Comparison of ENCODE assay signal across 12 mouse cellular contexts in genomic region chr1:185062103-185062502, GRCm38 (mm10).
"Had no signal": no experiment of that assay in that cellular context is flagged by ENCODE, and none has a peak within 500 bp of the region (broad histone marks: within the 10 kb centered on the region; RNA-seq: fewer than 3 reads in every experiment).

No protein-coding gene starts in this region.

- ATAC-seq: intestine, postnatal 0 days; liver, embryonic 12.5 days had no signal

- H3K27ac ChIP-seq: left cerebral cortex, adult 2 months; limb, embryonic 10.5 days; liver, embryonic 12.5 days; neural tube, embryonic 13.5 days had no signal

- DNase-seq: kidney, adult 8-10 months; kidney, postnatal 25 days; lung, postnatal 14 days; midbrain, embryonic 14.5 days; right cerebral cortex, postnatal 14 days; thymus, adult 2 months; thymus, postnatal 25 days had no signal

- H3K4me3 ChIP-seq: left cerebral cortex, adult 2 months; limb, embryonic 10.5 days; liver, embryonic 12.5 days; neural tube, embryonic 13.5 days had no signal

- H3K4me1 ChIP-seq: limb, embryonic 10.5 days; liver, embryonic 12.5 days; neural tube, embryonic 13.5 days had no signal

- H3K4me2 ChIP-seq: liver, embryonic 12.5 days; neural tube, embryonic 13.5 days had no signal

- H3K9me3 ChIP-seq: limb, embryonic 10.5 days; liver, embryonic 12.5 days; neural tube, embryonic 13.5 days had no signal

- H3K36me3 ChIP-seq: limb, embryonic 10.5 days; liver, embryonic 12.5 days; neural tube, embryonic 13.5 days had no signal

- H3K9ac ChIP-seq: liver, embryonic 12.5 days; neural tube, embryonic 13.5 days had no signal

- H3K27me3 ChIP-seq: liver, embryonic 12.5 days; neural tube, embryonic 13.5 days had no signal
